Mouse (Mus musculus) intestine, embryonic 14.5 days (tissue): ENCODE data around the gene Lyrm7. TPM values are rescaled to one million over a fixed set of nuclear protein-coding genes. Genes with fewer than 3 reads are reported as not detected.

Experiments
- ATAC-seq: fragments of 200-750 bp; cut with Nextera tagmentation; replicated peaks from 2 replicates; pipeline ENCODE4 v1.8.0; 2017; ENCODE audit warnings: low read depth, moderate number of reproducible peaks, moderate TSS enrichment, moderate library complexity; ENCODE audit not compliant: low FRiP score, low TSS enrichment
- DNase-seq: peaks from one replicate; pipeline ENCODE4 v3.0.0-alpha.2; 2018; ENCODE audit warnings: low spot score
- H3K27ac ChIP-seq: fragments of 300-500 bp; sonication (generic); 2 replicates; pipeline ENCODE4 v1.5.1; 2014; ENCODE audit warnings: low read depth, mild to moderate bottlenecking, control low read depth
- H3K27me3 ChIP-seq: fragments of 300-500 bp; sonication (generic); replicated peaks from 2 replicates; pipeline ENCODE4 v1.6.1; 2014; ENCODE audit warnings: low read length, control low read depth; ENCODE audit not compliant: control insufficient read depth, insufficient read depth
- H3K36me3 ChIP-seq: fragments of 300-500 bp; sonication (generic); 2 replicates; pipeline ENCODE4 v1.6.1; 2014; ENCODE audit warnings: low read length, control low read depth; ENCODE audit not compliant: control insufficient read depth, insufficient read depth
- H3K4me1 ChIP-seq: fragments of 300-500 bp; sonication (generic); replicated peaks from 2 replicates; pipeline ENCODE4 v1.6.1; 2014; ENCODE audit warnings: low read length, control low read depth, mixed read lengths; ENCODE audit not compliant: control insufficient read depth, insufficient read depth
- H3K4me2 ChIP-seq: fragments of 300-500 bp; sonication (generic); 2 replicates; pipeline ENCODE4 v1.6.1; 2014; ENCODE audit warnings: low read length
- H3K4me3 ChIP-seq: fragments of 300-500 bp; sonication (generic); 2 replicates; pipeline ENCODE4 v1.5.1; 2014; ENCODE audit warnings: low read depth, low read length, control low read depth, mixed read lengths
- H3K9ac ChIP-seq: fragments of 300-500 bp; sonication (generic); 2 replicates; pipeline ENCODE4 v1.6.1; 2014; ENCODE audit warnings: mild to moderate bottlenecking, low read length
- H3K9me3 ChIP-seq: fragments of 300-500 bp; sonication (generic); 2 replicates; pipeline ENCODE4 v1.6.1; 2016; ENCODE audit warnings: low read length, control low read depth; ENCODE audit not compliant: control insufficient read depth
- WGBS: fragments of 180-500 bp; shearing (Covaris S2); extraction: QIAGEN DNeasy Blood & Tissue Kit; methylation state at CpG from one replicate; pipeline ENCODE4 v1.1.7; 2014; 5-methylcytosine and 5-hydroxymethylcytosine counted together
- polyA plus RNA-seq: library from polyadenylated mRNA; unstranded; fragments of >200 nt; fragmentation: Nextera tagmentation; extraction: Ambion mirVana; gene quantifications from 2 replicates; pipeline ENCODE4 v1.2.1, GENCODE M21; 2014

Lyrm7 gene
- polyA plus RNA-seq: 8.0 and 12.4 TPM in 2 replicates

DNA sequence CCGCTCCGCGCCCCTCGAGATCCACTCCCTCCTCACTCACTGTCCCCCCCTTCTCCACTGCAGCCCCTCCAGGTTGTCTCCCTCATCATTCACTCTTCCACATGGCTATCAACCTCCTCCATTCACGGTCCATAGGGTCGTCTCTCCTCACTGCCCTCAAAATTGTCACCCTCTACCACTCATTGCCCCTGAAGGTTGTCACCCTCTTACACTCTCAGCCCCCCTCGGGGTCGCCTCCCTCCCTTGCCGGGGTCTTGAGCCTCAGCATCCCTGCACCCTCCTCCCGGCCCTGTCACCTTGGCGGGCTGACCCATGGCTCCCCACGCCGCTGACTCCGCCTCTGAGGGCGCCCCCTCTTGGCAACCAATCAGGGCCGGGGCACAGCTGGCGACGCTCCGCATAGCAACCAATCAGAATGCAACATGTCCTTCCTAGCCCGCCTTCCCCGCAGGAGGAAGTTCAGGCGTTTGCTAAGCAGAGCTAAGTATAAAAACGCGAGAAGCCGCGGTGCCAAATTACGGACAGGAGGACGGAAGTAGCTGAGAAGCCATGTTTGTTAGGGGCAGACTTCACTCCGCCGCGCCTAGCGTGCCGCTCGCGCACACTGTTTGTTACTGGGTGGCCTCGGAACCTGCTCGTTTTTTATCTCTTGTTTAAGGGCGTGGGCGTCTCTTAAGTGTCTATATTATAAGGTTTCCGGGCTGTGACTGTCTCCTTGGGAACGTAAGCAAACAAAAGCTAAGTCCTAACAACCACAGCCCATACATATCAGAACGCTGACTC, at the start of gene Lyrm7:
Gene Lyrm7, minus strand, starts transcription at position 661 of the 783 bp plus-strand sequence.
- Histone ChIP-seq H3K4me3 (peak within 1 kb of the TSS; percentile 62), H3K4me1 (peaks cover 5% of the 10 kb centered on the region), H3K4me2 (peak within 1 kb of the TSS; percentile 77), H3K27me3 (no peaks in the 10 kb centered on the region), H3K27ac (peak within 1 kb of the TSS; percentile 75), H3K36me3 (no peaks in the 10 kb centered on the region), H3K9ac (peak within 1 kb of the TSS; percentile 65), H3K9me3 (no peaks in the 10 kb centered on the region)
- DNase-seq (peak; percentile 92), ATAC-seq (peak; percentile 97)
- WGBS: under 1% methylated on average over 42 of the region's 42 CpGs

DNA sequence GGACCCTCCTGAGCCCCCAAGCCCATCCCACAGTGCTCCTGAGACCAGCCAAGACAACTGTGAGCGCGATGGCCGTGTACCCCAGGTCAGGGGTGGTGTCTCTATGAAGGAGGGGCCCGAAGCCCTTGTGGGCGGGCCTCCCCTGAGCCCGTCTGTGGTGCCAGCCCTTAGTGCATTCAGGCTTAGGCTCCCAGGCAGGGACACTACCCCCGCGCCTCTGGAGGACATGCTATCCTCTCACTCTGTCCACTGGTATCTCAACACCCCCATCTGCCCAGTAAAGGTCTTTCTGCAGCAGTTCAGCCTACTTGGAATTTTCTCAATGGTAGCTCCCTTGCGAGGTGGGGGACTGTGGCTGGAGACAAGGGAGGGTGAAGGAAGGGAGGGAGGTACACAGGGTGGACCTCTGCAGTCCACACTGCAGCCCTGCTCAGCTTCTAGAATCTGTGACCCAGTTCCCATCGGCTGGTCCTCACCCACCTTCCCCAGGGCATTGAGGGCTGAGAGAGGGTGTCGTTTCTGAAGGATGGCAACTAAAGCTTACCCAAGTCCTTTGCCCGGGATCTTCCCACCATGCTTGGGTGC, 49.5 kb upstream of the Lyrm7 start:
- no peak overlapping the region for H3K9ac ChIP-seq
- 89% methylated on average over 12 of the region's 12 CpGs for WGBS
- ATAC-seq (no peak), DNase-seq (no peak)
- H3K4me3 ChIP-seq: no peak overlapping the region
- H3K9me3 ChIP-seq: no peaks in the 10 kb centered on the region
- no peak overlapping the region for H3K27ac ChIP-seq
- H3K27me3 ChIP-seq: no peaks in the 10 kb centered on the region
- no peaks in the 10 kb centered on the region for H3K4me1 ChIP-seq
- peaks cover 63% of the 10 kb centered on the region for H3K36me3 ChIP-seq
- H3K4me2 ChIP-seq: no peak overlapping the region

DNA sequence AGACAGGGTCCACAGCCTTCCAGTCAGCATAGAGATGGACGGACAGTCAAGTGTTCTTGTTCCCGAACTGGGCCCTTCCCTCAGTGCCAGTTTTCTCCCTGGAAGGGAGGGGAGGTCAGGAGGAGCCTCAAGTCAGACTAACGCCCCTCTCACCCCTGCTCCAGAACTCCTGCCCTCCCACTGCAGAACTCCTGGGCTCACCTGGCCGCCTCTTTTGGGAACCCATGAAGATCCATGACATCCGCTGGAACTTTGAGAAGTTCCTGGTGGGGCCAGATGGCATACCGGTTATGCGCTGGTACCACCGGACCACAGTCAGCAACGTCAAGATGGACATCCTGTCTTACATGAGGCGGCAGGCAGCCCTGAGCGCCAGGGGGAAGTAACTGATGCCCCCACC, 48.6 kb upstream of the Lyrm7 start:
- Histone ChIP-seq H3K9me3 (no peaks in the 10 kb centered on the region), H3K27me3 (no peaks in the 10 kb centered on the region), H3K4me2 (no peak overlapping the region), H3K9ac (no peak overlapping the region), H3K4me3 (no peak overlapping the region), H3K4me1 (peaks cover 6% of the 10 kb centered on the region; the same call in 1 of the 2 replicates), H3K36me3 (peaks cover 54% of the 10 kb centered on the region), H3K27ac (no peak overlapping the region)
- 91% methylated on average over 11 of the region's 11 CpGs for WGBS
- DNase-seq (no peak), ATAC-seq (no peak)

DNA sequence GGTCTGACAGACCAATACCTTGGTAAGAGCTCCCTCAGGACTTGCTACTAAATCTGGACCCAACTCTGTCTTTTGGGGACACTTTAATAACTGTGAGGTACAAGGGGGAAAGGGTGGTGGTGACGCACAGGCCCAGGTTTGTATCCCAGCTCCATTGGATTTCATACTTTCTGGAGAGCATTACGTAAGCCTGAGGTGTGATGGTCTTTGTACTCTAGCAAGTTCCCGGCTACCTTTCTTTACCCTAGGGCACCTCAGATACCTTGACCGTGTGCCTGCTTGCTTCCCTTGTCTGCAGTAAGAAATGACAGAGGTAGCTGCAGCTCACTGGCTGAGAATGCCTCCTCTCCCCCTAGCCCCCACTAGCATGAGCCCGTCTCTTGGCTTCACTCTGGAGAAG, 46.5 kb upstream of the Lyrm7 start:
- no peak for ATAC-seq
- no peak overlapping the region for H3K4me2 ChIP-seq
- no peak overlapping the region for H3K4me3 ChIP-seq
- no peak for DNase-seq
- peaks cover 40% of the 10 kb centered on the region for H3K36me3 ChIP-seq
- H3K27ac ChIP-seq: no peak overlapping the region
- H3K27me3 ChIP-seq: no peaks in the 10 kb centered on the region
- WGBS: 87% methylated on average over 5 of the region's 5 CpGs
- H3K9ac ChIP-seq: no peak overlapping the region
- H3K4me1 ChIP-seq: peaks cover 16% of the 10 kb centered on the region; the same call in 1 of the 2 replicates
- no peaks in the 10 kb centered on the region for H3K9me3 ChIP-seq

DNA sequence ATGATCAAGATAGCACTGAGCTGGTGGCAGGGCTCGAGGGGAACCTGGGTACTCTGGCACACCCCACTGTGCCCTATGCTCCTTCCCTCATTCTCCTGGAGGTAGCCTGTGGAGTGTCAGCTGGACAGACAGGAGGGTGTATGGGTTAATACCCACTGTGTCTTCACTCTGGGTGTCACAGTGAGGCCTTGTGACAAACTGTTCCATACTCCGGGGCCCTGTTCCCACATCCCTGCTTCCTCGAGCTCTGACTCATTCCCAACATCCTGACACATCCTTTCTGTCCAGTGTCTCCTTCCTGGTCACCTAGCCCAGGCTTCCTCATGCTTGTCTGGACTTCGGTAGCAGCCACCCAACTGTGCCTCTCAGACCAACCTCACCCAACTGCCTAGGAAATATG, 45.8 kb upstream of the Lyrm7 start:
- no peak overlapping the region for H3K4me2 ChIP-seq
- peaks cover 35% of the 10 kb centered on the region for H3K36me3 ChIP-seq
- H3K4me3 ChIP-seq: no peak overlapping the region
- DNase-seq: no peak
- H3K9ac ChIP-seq: no peak overlapping the region
- no peak overlapping the region for H3K27ac ChIP-seq
- no peak for ATAC-seq
- no peaks in the 10 kb centered on the region for H3K9me3 ChIP-seq
- 77% methylated on average over 4 of the region's 4 CpGs for WGBS
- H3K4me1 ChIP-seq: peaks cover 16% of the 10 kb centered on the region; the same call in 1 of the 2 replicates
- H3K27me3 ChIP-seq: no peaks in the 10 kb centered on the region

DNA sequence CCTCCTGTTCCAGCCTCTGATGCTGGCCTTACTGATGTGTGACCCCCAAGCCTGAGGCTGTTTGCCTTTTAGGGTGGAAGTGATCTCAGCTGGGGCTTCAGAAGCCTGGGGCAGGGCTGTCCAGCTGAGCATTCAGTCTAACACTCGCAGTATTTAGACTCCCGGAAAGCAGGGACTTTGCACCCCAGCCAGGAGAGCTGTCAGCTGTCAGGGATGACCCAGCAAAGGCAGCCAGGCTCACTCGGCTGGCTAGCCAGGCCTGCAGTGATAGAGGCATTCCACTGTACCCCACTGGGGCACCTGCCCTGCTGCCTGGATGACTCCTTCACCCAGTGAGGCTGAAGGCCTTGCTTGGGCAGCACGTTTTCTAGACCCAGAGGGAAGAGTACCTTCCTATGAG, 45.2 kb upstream of the Lyrm7 start:
- Histone ChIP-seq H3K4me1 (peaks cover 16% of the 10 kb centered on the region; the same call in 1 of the 2 replicates), H3K27ac (no peak overlapping the region), H3K27me3 (no peaks in the 10 kb centered on the region), H3K4me2 (no peak overlapping the region), H3K4me3 (no peak overlapping the region), H3K36me3 (peaks cover 29% of the 10 kb centered on the region), H3K9me3 (no peaks in the 10 kb centered on the region), H3K9ac (no peak overlapping the region)
- DNase-seq: no peak
- WGBS: 57% methylated on average over 4 of the region's 4 CpGs
- ATAC-seq: no peak

DNA sequence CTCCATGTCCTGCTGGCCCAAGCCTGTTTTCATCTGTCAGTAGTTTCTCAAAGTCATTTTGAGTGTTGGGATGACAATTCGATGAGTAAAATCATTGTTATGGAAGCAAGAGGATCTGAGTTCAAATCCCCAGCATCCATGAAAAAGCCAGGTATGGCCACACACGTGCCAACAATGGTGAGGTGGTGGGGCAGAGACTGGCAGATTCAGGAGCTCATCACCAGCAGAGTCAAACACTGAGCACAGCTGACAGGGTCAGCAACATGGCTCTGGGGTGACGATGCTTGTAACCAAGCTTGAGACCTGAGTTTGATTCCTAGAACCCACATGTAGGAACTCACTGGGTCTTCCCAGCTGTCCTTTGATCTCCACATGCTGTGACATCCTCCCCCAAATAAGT, 44.4 kb upstream of the Lyrm7 start:
- H3K9ac ChIP-seq: no peak overlapping the region

DNA sequence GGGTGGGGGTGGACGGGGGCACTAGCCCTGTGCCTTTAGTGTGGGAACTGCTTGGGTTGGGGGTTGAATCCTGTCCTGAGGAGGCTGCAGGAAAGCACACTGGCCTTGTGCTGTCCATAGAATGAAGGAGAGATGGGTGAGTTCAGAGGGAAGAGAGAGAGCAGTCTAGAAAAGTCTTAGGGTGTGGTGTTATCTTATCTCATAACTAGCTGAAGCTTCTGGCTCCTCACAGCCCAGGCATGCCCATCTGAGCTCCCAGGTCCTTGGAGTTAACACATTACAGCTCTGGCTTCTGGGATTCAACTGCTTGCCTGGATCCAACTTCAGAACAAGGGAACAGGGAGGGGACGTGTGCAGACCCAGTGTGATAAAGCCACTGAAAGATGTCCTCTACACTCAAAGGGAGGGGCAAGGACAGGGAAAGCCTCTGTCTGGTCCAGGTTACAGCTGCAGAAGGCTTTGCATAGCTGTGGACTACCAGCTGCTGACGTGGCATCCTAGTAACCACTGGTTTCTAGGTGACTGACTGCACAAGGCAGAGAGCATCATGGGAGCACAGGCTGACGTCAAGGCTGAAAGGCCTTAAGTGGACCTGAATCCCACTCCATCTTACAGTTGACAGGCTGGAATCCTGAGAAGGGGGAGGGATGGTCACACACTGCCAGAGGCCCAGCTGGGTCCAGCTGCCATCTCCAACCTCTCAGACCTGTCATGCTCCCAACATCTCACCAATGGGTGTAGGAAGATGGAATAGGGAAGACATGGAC, 43.4 kb upstream of the Lyrm7 start:
- peak overlapping the region; percentile 63 for H3K27ac ChIP-seq
- H3K4me2 ChIP-seq: peak overlapping the region; percentile 88
- H3K9ac ChIP-seq: no peak overlapping the region

More for the DNA sequence above, 44.4 kb upstream of the Lyrm7 start:
- H3K27ac ChIP-seq: no peak overlapping the region
- H3K36me3 ChIP-seq: peaks cover 21% of the 10 kb centered on the region
- no peaks in the 10 kb centered on the region for H3K27me3 ChIP-seq
- no peak overlapping the region for H3K4me3 ChIP-seq
- 88% methylated on average over 3 of the region's 3 CpGs for WGBS
- no peaks in the 10 kb centered on the region for H3K9me3 ChIP-seq
- no peak for ATAC-seq
- no peak overlapping the region for H3K4me2 ChIP-seq
- DNase-seq: no peak
- peaks cover 16% of the 10 kb centered on the region; the same call in 1 of the 2 replicates for H3K4me1 ChIP-seq

More for the DNA sequence above, 43.4 kb upstream of the Lyrm7 start:
- Histone ChIP-seq H3K27me3 (no peaks in the 10 kb centered on the region), H3K9me3 (no peaks in the 10 kb centered on the region), H3K4me1 (peaks cover 16% of the 10 kb centered on the region; the same call in 1 of the 2 replicates), H3K36me3 (peaks cover 11% of the 10 kb centered on the region; the same call in 1 of the 2 replicates), H3K4me3 (peak overlapping the region; percentile 53; the same call in 1 of the 2 replicates)
- ATAC-seq: peak; percentile 45; the same call in 1 of the 2 replicates
- DNase-seq: peak; percentile 75
- 28% methylated on average over 4 of the region's 4 CpGs for WGBS
